Mouse (Mus musculus) left cerebral cortex, postnatal 4 days (tissue): Measurements from ENCODE around the gene Setd5. TPM values are rescaled to one million over a fixed set of nuclear protein-coding genes. Genes with fewer than 3 reads are reported as not detected.

Experiments
- DNase-seq: peaks from one replicate; pipeline ENCODE4 v3.0.0-alpha.2; 2022
- intact Hi-C: fragments of 180-260 bp; cut with DNase I; formaldehyde crosslinking; loops from one replicate; pipeline ENCODE4 v1.15.1; 2025
- total RNA-seq, 2 experiments: library from RNA; stranded (reverse); gene quantifications; 2 replicates each; pipeline ENCODE4 v1.2.3; 2021

The Setd5 gene
- total RNA-seq, 2 experiments from 2014 or later, result 139 to 144 TPM

DNA sequence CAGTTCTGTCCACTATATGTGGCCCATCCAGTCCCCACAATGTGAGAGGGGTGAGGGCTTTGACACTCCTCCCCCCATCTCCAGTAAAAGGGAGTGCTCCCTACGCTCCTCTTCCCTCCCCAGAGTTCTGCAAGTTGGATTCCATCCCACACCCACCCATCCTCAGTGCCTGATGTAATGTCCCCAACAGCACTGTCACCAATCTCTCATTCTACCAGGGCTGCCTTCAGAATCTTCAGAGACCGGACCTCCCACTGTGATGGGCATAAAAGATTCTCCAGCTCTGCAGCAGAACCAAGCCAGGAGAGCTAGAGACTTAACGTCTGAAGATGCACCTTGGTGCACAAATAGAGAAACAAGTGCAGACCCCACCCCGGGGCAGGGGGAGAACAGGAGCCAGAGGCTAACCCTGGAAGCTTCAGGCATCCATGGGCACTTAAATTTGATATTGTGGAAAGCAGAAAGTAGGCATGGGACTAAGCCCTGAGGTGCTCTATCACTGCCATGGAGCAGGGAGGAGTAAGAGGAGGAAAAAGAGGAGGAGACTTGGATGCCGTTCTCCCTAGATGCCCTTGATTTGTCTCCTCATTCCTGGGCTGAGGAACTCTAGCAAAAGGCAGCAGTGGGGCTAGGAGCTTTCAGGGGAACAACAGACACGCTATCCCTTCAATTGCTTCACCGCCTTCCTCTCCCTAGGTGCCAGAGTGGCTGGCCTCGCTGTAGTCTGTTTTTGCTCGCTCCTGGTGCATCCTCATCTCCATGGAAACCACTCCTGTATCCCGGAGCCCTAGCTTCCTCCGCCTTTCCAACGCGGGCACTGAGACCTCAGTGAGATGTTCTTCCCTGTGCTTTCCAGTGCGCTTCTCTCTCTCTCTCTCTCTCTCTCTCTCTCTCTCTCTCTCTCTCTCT is 101.4 kb downstream of the Setd5 start:
- no peak for DNase-seq

DNA sequence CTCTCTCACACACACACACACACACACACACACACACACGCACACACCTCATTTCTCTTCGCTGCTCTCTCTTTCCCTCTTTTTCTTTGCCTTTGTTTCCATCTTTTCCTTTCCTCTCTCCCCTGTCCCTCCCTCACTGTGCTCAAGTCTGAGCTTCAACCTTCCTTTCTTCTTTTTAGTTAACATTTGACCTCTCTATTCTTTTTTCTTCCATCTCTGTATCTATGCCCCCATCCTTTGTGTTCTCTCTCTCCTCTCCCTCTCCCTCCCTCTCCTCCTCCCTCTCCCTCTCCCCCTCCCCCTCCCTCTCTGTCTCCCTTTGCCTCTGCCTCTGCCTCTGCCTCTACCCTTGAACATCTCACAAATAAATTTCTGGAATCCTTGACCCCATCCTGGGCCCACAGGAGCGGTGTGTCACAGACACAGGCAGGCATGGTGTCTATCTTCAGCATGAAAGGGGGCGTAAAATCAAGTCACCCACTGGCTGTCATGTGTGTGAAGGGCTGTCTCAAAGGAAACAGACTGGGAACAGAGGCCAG is 102.1 kb downstream of the Setd5 start:
- intact Hi-C loops, result no loop called here
- DNase-seq, result no peak

More for the DNA sequence above, 101.4 kb downstream of the Setd5 start:
- intact Hi-C loops, result no loop called here

DNA sequence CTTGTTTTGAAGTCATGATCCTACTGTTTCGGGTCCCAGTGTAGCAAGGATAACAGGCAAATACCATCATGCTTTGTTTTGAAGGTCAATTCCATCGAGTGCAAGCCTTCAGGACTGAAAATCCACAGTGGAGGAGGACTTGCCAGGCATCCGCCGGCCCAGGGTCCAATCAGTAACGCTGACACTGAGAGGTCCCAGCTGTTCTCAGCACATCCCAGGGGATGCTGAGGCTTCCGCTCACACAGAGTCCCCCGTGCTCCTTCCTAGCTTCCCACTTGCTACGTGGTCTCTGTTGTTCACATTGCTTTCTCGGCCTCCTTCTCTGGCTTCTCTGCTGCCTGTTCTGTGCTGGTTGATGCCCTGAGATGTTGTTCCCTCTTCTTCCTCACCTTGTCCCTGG is 107.0 kb downstream of the Setd5 start:
- intact Hi-C loops, result no loop called here
- DNase-seq, result no peak

DNA sequence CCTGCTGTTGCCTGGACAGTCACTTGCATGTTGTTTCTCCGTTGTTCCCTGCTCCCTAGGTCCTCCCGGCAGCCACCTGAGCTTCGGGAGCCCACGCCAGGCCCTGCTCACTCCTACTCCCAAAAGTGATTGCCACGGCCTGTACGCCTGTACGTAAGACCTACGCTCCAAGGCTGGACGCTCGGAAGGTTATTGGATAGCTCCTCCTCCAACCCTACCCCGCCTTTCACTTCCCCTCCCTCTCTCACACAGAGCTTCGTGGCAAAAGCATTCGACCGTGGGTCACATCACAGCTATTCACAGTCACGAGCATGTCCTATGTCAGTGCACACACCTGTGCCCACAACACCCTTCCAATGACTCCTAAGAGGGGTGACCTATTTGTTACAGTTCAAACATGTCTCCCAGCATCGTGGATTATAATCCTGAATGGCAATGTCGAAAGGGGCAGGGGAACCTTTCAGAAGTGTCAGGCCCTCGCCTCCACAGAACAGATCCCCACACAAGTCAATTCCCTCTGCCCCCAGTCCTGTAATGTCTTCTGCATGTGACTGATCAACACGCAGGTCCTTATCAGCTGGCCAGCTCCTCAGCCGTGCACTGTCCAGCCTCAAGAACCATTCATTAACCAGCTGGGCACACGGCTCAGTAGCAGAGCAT is 107.8 kb downstream of the Setd5 start:
- intact Hi-C loops, result no loop called here
- DNase-seq, result no peak

DNA sequence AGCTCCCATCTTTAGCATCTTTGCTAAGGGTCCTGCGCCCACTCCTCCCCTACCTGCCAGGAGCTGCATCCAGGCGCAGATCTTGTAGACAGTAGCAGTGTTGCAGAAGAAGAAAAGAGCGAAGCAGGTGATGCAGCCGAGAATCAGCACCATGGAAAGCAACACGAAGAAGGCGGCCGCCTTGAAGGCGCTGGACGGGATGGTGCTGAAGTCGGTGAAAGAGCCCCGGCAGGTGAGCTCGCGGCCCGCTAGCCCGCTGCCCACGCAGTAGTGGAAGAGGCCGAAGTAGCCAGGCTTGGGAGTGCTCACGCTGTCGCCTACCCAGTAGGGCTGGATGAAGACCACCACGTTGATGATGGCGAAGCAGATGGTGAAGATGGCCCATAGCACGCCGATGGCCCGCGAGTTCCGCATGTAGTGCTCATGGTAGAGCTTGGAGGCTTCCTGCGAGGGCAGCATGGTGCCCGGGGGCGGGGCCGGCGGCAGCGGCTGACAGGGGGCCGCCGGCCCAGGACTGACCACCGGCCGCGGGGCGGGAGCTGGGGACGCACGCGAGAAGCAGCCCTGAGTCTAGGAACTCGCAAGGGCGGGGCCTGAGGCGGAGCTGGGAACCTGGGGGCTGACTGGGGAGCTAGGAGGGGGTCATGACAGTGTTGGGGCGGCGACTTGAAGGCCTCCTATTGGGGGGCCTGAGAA is 116.7 kb downstream of the Setd5 start:
- peak; percentile 52 for DNase-seq
- intact Hi-C loops, result no loop called here

DNA sequence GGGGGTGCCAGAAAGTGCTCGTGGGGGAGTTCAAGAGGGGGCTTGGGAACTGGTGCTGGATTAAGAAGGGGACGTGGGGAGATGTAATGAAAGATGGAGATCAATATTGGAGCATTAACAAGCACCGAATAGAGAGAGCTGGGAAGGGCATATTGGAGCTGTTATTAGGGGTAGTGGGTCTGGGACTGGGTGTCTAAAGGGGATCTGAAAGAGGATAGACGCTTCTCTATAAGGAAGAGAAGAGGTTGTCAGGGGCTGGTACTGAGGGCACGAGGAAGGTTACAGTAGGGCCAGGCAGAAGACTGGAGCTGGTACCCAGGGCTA is 117.3 kb downstream of the Setd5 start:
- no peak for DNase-seq
- intact Hi-C loops, result no loop called here

DNA sequence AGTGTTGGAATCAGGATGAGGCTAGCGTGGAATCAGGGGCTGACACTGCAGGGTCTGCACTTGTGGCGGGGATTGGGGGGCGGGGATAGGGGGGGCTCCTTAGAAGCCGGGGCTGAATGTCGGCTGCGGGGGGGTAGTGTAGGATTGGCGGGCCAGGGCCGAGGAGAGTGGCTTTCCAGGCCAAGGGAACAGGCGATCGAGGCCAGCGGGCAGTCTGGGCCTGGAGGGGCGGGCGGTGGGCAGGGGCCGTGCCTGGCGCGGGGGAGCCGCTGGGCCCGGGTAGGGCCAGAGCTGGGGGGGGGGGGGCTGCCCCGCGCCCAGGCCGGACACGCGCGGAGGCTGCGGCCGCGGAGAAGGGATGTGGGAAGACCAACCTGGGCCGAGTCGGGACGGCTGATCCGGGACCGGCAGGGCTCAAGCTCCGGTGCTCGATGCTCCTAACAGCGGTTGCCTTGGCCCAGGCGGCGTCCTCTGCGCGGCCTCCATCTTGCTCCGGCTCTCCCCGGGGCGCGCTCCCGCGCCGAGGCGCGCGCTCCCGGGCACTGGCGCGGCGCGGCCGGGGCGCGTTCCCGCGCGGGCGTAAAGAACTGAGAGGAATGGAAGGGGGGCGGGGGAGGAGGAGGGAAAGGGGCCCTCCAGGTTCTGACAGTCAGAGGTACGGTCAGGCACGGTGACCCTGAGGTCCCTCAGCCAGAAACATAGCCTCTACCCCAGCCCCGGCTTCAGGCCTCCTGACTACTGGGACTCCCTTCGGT is 117.9 kb downstream of the Setd5 start, which contains the start of gene Lhfpl4:
Lhfpl4 (minus strand) TSS at position 544 of the 755 bp plus-strand sequence.
- intact Hi-C loops, result no loop called here
- peak; percentile 70 for DNase-seq

DNA sequence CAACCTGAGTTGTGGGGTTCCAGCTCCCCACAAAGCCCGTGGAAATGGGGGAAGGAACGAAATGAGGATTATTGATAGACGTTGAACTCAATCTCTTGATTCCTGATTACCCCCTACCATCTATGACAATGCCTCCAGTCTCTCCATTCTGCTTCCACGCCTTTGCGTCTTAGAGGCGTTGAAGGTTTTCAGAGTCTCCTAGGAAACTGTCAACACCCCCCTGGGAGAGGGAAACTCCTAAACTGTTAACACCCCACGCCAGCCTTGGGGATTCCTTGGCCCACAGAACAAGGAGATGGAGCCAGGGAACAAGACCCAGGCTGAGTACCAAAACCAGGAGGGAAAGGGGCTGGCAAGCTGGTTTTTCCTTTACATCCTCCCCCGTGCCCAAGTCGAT is 118.4 kb downstream of the Setd5 start:
- intact Hi-C loops, result no loop called here
- DNase-seq, result no peak

Other genes starting within 250 kb of the Setd5 start
- 100 to 1,000 TPM; 276 to 282 TPM for gene Srgap3, start 130.1 kb upstream of the Setd5 start, total RNA-seq
- 10 to 100 TPM; 35.4 to 36.4 TPM for gene Thumpd3, start 31.1 kb upstream of the Setd5 start, total RNA-seq
- gene Lhfpl4, start 118.0 kb downstream of the Setd5 start, total RNA-seq, result 100 to 1,000 TPM in 1 of 2 experiments, 10 to 100 TPM in 1; 95.9 to 102 TPM
- 10 to 100 TPM; 25.2 to 25.6 TPM for gene Mtmr14, start 160.5 kb downstream of the Setd5 start, total RNA-seq
- 1 to 10 TPM; 7.3 to 8.3 TPM for gene Cpne9, start 204.9 kb downstream of the Setd5 start, total RNA-seq
- gene Brpf1, start 229.8 kb downstream of the Setd5 start, total RNA-seq, result 10 to 100 TPM; 32.8 TPM
- gene Ogg1, start 249.6 kb downstream of the Setd5 start, total RNA-seq, result 1 to 10 TPM; 8.8 to 9.4 TPM